Mouse (Mus musculus): Measurements from ENCODE around the gene Slc10a1. TPM values are rescaled to one million over a fixed set of nuclear protein-coding genes. Genes with fewer than 3 reads are reported as not detected.
"Not testable (repeated sequence)": the region's sequence is repeated elsewhere in the genome, so short reads cannot be mapped to it uniquely, and the experiment has no call there.

Slc10a1 gene
- polyA plus RNA-seq, 1 experiment from 2014 or later, result 0.62 TPM

GRCm38 (mm10) chr12:80957961-80958360 lies 10.5 kb downstream of the Slc10a1 start:
- 87% methylated on average over 4 of the region's 4 CpGs for WGBS

GRCm38 (mm10) chr12:80956039-80956438 lies 12.5 kb downstream of the Slc10a1 start:
- ATAC-seq, result no peak

More at GRCm38 (mm10) chr12:80957961-80958360, 10.5 kb downstream of the Slc10a1 start:
- Histone ChIP-seq H3K27me3 (no peaks in the 10 kb centered on the region), H3K27ac (no peak overlapping the region), H3K4me1 (replicated peaks) (0 out of 2 replicates have a peak, but pooled peaks cover 5% of the 10 kb centered on the region), H3K4me3 (replicated peaks) (no peak overlapping the region), H3K36me3 (peaks cover 59% of the 10 kb centered on the region), H3K9ac (replicated peaks) (no peak overlapping the region), H3K4me2 (replicated peaks) (no peak overlapping the region), H3K9me3 (no peaks in the 10 kb centered on the region)
- ATAC-seq, result no peak

GRCm38 (mm10) chr12:80952526-80952925 lies 16.0 kb downstream of the Slc10a1 start:
- 90% methylated on average over 1 of the region's 1 CpGs for WGBS
- Histone ChIP-seq H3K4me1 (replicated peaks) (peaks cover 14% of the 10 kb centered on the region), H3K9me3 (no peaks in the 10 kb centered on the region), H3K27me3 (no peaks in the 10 kb centered on the region), H3K4me3 (replicated peaks) (no peak overlapping the region), H3K27ac (no peak overlapping the region), H3K4me2 (replicated peaks) (no peak overlapping the region), H3K9ac (replicated peaks) (no peak overlapping the region), H3K36me3 (peaks cover 76% of the 10 kb centered on the region)
- ATAC-seq, result no peak

More at GRCm38 (mm10) chr12:80956039-80956438, 12.5 kb downstream of the Slc10a1 start:
- WGBS, result 93% methylated on average over 3 of the region's 3 CpGs
- H3K4me2 ChIP-seq (replicated peaks), result no peak overlapping the region
- H3K27ac ChIP-seq, result no peak overlapping the region
- no peak overlapping the region for H3K9ac ChIP-seq (replicated peaks)
- peaks cover 68% of the 10 kb centered on the region for H3K36me3 ChIP-seq
- no peaks in the 10 kb centered on the region for H3K9me3 ChIP-seq
- H3K4me1 ChIP-seq (replicated peaks), result peaks cover 9% of the 10 kb centered on the region
- H3K4me3 ChIP-seq (replicated peaks), result no peak overlapping the region
- H3K27me3 ChIP-seq, result no peaks in the 10 kb centered on the region

DNA sequence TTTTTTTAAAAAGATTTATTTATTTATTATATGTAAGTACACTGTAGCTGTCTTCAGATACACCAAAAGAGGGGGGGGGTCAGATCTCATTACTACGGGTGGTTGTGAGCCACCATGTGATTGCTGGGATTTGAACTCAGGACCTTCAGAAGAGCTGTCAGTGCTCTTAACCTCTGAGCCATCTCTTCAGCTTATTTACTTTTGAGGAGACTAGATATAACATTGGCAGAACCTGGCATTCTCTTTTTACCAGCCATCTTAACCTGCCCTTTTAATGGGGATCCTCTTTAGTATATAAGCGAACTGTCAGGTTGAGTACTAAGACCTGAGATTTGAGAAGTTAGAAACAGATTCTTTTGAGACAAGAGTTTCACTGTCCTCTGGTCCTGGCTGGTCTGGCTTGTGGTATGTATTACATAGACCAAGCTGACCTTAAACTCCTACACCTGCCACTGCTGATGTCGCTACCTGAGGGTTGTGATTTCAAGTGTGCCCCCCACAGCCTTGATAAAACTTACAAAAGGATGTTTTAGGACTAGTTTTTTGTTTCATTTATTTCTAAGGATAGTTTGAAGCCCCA lies 16.8 kb downstream of the Slc10a1 start:
- Histone ChIP-seq H3K36me3 (peaks cover 76% of the 10 kb centered on the region), H3K4me1 (replicated peaks) (peaks cover 19% of the 10 kb centered on the region), H3K27me3 (no peaks in the 10 kb centered on the region), H3K9me3 (no peaks in the 10 kb centered on the region), H3K4me2 (replicated peaks) (no peak overlapping the region), H3K4me3 (replicated peaks) (no peak overlapping the region), H3K27ac (no peak overlapping the region), H3K9ac (replicated peaks) (no peak overlapping the region)
- 96% methylated on average over 3 of the region's 3 CpGs for WGBS
- no peak for ATAC-seq

DNA sequence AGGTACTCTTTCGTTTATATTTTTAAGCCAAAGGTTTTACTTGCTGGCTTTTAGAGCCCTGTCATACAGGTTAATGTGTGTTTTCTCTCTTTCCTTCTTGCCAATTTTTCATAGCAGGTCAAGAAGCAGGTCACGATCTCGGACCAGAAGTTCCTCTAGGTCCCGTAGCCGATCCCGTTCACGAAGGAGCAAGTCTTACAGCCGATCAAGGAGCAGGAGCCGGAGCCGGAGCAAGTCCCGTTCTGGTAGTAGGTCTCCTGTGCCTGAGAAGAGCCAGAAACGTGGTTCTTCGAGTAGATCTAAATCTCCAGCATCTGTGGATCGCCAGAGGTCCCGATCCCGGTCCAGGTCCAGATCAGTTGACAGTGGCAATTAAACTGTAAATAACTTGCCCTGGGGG lies 18.9 kb downstream of the Slc10a1 start:
- not testable (repeated sequence) for H3K9ac ChIP-seq (replicated peaks); H3K4me2 ChIP-seq (replicated peaks); H3K27ac ChIP-seq; H3K9me3 ChIP-seq; H3K4me3 ChIP-seq (replicated peaks); ATAC-seq; H3K27me3 ChIP-seq
- WGBS, result 96% methylated on average over 16 of the region's 16 CpGs
- Histone ChIP-seq H3K4me1 (replicated peaks) (peaks cover 25% of the 10 kb centered on the region), H3K36me3 (peaks cover 58% of the 10 kb centered on the region)

DNA sequence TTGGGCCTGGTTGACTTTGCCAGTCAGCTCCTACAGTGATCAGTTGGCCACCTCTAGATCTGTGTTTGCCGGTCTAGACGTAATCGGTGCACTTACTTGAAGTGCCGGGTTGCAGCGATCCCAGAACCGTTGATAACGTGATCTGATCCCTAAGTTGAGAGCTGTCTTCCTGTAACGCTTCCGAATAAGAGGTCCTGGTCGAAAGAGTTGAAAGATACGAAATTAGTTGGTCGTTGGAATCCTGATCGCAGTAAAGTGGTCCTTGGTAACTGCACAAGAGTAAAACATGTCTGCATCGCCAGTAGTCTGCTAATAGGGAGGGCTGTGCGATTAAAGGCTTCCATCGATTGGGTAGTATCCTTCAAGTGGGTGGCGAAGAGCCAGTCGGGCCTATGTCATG lies 20.3 kb downstream of the Slc10a1 start:
- Histone ChIP-seq H3K4me2 (replicated peaks) (no peak overlapping the region), H3K27ac (no peak overlapping the region), H3K27me3 (no peaks in the 10 kb centered on the region), H3K9ac (replicated peaks) (no peak overlapping the region), H3K4me1 (replicated peaks) (peaks cover 22% of the 10 kb centered on the region), H3K9me3 (no peaks in the 10 kb centered on the region), H3K4me3 (replicated peaks) (no peak overlapping the region), H3K36me3 (peaks cover 44% of the 10 kb centered on the region)
- 95% methylated on average over 18 of the region's 18 CpGs for WGBS
- ATAC-seq, result no peak

DNA sequence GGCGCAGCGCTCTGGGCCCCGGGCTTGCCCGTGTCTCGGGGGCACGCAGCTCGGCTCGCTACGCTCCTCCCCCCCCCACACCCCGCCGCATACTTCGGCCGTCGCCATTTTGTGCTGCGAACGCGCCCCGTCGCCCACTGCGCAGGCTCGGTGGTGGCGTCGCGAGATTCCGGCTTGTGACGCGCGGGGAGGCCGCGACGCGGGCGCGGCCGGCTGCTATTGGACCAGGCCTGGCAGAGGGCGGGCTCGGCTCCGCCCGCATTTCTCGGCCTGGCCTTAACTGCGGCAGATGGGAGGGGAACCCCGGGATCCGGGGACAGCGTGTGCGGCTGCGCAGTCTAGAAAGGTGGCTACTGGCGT lies 22.5 kb downstream of the Slc10a1 start:
- Histone ChIP-seq H3K36me3 (peaks cover 32% of the 10 kb centered on the region), H3K27me3 (no peaks in the 10 kb centered on the region), H3K27ac (peak overlapping the region; percentile 92), H3K4me2 (replicated peaks) (peak overlapping the region; percentile 75), H3K4me1 (replicated peaks) (peaks cover 16% of the 10 kb centered on the region), H3K9me3 (no peaks in the 10 kb centered on the region), H3K9ac (replicated peaks) (peak overlapping the region; percentile 88), H3K4me3 (replicated peaks) (peak overlapping the region; percentile 73)
- WGBS, result under 1% methylated on average over 43 of the region's 47 CpGs
- ATAC-seq, result peak; percentile 97

GRCm38 (mm10) chr12:80945334-80945995 lies 23.0 kb downstream of the Slc10a1 start, which contains the start of gene Srsf5:
Gene Srsf5, plus strand, starts transcription at chr12:80945504.
- Histone ChIP-seq H3K4me2 (replicated peaks) (peak within 1 kb of the TSS; percentile 75), H3K27me3 (no peaks in the 10 kb centered on the region)
- under 1% methylated on average over 55 of the region's 57 CpGs for WGBS

DNA sequence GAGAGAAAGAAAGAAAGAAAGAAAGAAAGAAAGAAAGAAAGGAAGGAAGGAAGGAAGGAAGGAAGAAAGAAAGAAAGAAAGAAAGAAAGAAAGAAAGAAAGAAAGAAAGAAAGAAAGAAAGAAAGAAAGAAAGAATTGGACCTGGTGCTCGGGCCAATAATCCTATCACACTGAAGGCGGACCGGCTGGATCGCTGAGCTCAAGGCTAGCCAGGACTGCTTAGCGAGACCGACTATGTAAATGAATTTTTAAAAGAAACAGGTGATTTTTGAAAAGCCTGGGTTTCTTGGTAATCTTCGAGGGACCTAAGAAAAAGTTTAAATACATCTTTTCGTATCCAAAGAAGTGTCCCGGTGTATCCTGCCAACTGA lies 23.6 kb downstream of the Slc10a1 start:
- peaks cover 26% of the 10 kb centered on the region for H3K36me3 ChIP-seq
- peak overlapping the region; percentile 71 for H3K27ac ChIP-seq
- H3K4me3 ChIP-seq (replicated peaks), result peak overlapping the region; percentile 73
- H3K4me2 ChIP-seq (replicated peaks), result peak overlapping the region; percentile 45
- peak; percentile 37 for ATAC-seq
- under 1% methylated on average over 9 of the region's 9 CpGs for WGBS
- peaks cover 13% of the 10 kb centered on the region for H3K4me1 ChIP-seq (replicated peaks)
- peak overlapping the region; percentile 53; the same call in 1 of the 2 replicates for H3K9ac ChIP-seq (replicated peaks)
- H3K27me3 ChIP-seq, H3K9me3 ChIP-seq: not testable (repeated sequence)

More at GRCm38 (mm10) chr12:80945334-80945995, 23.0 kb downstream of the Slc10a1 start, which contains the start of gene Srsf5:
- Histone ChIP-seq H3K4me1 (replicated peaks) (peaks cover 13% of the 10 kb centered on the region), H3K27ac (peak within 1 kb of the TSS; percentile 92), H3K36me3 (peaks cover 26% of the 10 kb centered on the region), H3K9me3 (no peaks in the 10 kb centered on the region), H3K4me3 (replicated peaks) (peak within 1 kb of the TSS; percentile 73), H3K9ac (replicated peaks) (peak within 1 kb of the TSS; percentile 88)
- peak; percentile 88 for ATAC-seq

DNA sequence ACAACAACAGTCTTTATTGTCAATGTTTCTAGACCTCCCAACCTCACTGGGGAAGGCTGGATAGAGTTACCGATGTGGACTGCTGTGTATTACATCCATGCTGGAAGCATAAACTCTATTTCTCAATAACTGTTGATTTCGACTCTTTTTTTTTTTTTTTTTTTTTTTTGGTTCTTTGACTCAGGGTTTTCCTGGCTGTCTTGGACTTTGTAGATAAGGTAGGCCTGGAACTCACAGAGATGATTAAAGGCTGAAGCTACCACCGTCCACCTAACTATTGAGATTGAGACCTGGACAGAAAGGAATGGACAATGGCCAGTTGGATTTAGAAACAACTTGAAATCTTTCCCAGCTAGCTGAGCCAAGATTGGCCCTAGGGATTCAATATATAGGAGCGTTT lies 24.3 kb downstream of the Slc10a1 start:
- no peaks in the 10 kb centered on the region for H3K9me3 ChIP-seq
- peaks cover 21% of the 10 kb centered on the region for H3K36me3 ChIP-seq
- no peaks in the 10 kb centered on the region for H3K27me3 ChIP-seq
- H3K4me3 ChIP-seq (replicated peaks), result no peak overlapping the region
- 97% methylated on average over 4 of the region's 4 CpGs for WGBS
- no peak overlapping the region for H3K4me2 ChIP-seq (replicated peaks)
- no peak for ATAC-seq
- no peak overlapping the region for H3K27ac ChIP-seq
- H3K9ac ChIP-seq (replicated peaks), result no peak overlapping the region
- H3K4me1 ChIP-seq (replicated peaks), result peaks cover 13% of the 10 kb centered on the region

DNA sequence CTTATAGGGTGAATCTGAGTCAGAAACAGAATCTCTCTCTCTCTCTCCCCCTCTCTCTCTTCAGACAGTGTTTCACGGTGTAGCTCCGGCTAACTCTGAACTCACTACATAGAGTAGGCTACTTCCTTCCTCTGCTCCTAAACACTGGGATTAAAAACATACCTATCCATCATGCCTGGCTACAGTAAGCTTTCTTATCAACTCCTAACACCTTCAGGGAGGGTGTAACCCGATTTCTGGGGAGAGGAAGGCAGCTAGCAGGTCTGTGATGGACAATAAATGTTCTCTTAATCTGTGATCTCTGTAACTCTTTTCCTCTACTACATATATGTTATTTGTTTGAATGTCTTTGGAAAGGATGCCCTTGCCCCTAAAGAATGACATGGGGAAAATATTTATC lies 25.1 kb downstream of the Slc10a1 start:
- no peak for ATAC-seq
- Histone ChIP-seq H3K36me3 (peaks cover 15% of the 10 kb centered on the region), H3K27me3 (no peaks in the 10 kb centered on the region), H3K4me3 (replicated peaks) (no peak overlapping the region), H3K27ac (no peak overlapping the region), H3K4me2 (replicated peaks) (no peak overlapping the region), H3K9me3 (no peaks in the 10 kb centered on the region), H3K9ac (replicated peaks) (no peak overlapping the region), H3K4me1 (replicated peaks) (peaks cover 13% of the 10 kb centered on the region)
- WGBS, result 86% methylated on average over 3 of the region's 3 CpGs

- no peak overlapping the region for H3K27ac ChIP-seq
- ATAC-seq, result no peak
- H3K4me3 ChIP-seq (replicated peaks), result no peak overlapping the region
- peaks cover 2% of the 10 kb centered on the region; the same call in 1 of the 2 replicates for H3K36me3 ChIP-seq
- H3K9me3 ChIP-seq, result no peaks in the 10 kb centered on the region
- peaks cover 9% of the 10 kb centered on the region for H3K4me1 ChIP-seq (replicated peaks)
- no peak overlapping the region for H3K4me2 ChIP-seq (replicated peaks)
- WGBS, result 98% methylated on average over 3 of the region's 3 CpGs
- no peak overlapping the region for H3K9ac ChIP-seq (replicated peaks)
- no peaks in the 10 kb centered on the region for H3K27me3 ChIP-seq
Observed at GRCm38 (mm10) chr12:80941886-80942285, 26.6 kb downstream of the Slc10a1 start.

Data from midbrain, embryonic 13.5 days (tissue).